Mouse (Mus musculus) frontal cortex, postnatal 14 days (tissue): ENCODE measurements around the gene Snrpc.
"Not testable (repeated sequence)": the region's sequence is repeated elsewhere in the genome, so short reads cannot be mapped to it uniquely, and the experiment has no call there.

Source experiments
- DNase-seq, 2 experiments: peaks; one replicate each; pipeline ENCODE4 v3.0.0; 2022; ENCODE audit warnings: low spot score in 2 of 2

The Snrpc gene

GRCm38 (mm10) chr17:27837850-27838249 lies at the start of gene Snrpc:
Snrpc (plus strand) TSS chr17:27838150.
- DNase-seq, result not testable (repeated sequence)

- DNase-seq, result no peak
These were observed 49.3 kb upstream of the Snrpc start for GRCm38 (mm10) chr17:27788456-27789172.

GRCm38 (mm10) chr17:27790015-27790414 lies 47.9 kb upstream of the Snrpc start:
- no peak for DNase-seq

GRCm38 (mm10) chr17:27790976-27791375 lies 47.0 kb upstream of the Snrpc start:
- DNase-seq, result no peak

- no peak for DNase-seq
These were observed 46.4 kb upstream of the Snrpc start for GRCm38 (mm10) chr17:27791556-27791955.

- DNase-seq, result no peak
These were observed 45.4 kb upstream of the Snrpc start for GRCm38 (mm10) chr17:27792516-27792915.

GRCm38 (mm10) chr17:27793144-27793543 lies 44.8 kb upstream of the Snrpc start:
- no peak for DNase-seq

- DNase-seq, result no peak
These were observed 41.2 kb upstream of the Snrpc start for GRCm38 (mm10) chr17:27796780-27797179.

DNA sequence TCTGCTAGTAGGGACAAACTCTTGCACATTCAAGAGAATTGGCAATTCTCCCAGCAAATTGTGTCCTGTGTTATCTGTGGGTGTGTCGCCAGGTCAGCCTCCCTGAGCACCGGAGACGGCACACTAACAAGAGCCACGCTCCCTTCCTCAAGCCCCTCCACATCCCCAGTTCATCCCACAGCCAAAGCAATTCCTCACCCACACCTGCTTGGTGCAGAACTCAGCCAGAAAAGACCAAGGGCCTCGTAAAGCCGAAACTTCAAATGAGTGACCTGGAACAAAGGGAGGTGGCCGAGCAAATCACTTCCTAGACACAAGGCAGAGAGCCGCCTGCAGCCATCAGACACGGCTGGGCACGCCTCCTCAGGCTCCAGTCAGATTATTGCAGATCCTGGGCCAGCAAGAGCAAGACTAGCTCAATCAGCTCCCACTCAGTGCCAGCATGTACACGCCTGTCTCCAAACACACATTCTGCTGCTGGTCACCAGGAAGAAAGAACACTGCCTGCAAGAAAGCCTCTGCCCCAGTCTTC lies 40.5 kb upstream of the Snrpc start:
- DNase-seq, result no peak

DNA sequence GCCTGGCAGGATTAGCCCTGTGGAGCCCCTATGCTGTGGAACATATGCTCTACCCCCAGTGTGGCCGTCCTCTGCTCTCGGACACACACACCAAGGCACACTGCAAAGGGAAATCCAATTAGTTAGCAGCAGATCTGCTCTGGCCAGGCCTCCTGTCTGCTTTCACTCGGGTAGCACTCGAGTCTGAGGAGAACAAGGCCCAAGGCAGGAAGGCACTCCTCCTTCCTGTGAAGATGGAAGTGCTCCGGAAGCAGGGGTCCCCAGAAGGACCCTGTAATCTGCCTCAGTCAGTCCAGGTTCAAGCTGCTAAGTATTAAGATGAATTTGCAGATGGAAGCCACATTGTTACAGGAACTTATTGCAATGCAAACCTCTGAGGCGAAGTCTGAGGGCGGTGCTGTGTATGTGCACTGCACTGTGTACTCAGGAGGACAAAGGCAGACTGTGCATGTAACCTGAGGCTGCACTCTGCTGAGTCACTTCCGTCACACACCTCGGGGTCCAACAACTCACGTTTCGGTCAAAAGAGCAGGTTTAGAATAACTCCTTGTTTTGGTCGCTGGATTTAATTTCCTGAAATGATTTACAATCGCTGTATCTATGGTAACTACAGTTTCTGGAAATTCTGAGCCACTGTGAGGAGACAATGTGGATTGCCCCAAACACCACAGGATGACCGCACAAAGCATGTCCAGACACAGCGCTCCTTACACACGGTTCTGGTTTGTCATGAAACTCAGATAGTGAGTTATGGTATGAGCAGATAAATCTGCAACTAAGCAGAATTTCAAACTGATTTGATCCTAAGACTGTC lies 38.0 kb upstream of the Snrpc start:
- DNase-seq, result no peak

DNA sequence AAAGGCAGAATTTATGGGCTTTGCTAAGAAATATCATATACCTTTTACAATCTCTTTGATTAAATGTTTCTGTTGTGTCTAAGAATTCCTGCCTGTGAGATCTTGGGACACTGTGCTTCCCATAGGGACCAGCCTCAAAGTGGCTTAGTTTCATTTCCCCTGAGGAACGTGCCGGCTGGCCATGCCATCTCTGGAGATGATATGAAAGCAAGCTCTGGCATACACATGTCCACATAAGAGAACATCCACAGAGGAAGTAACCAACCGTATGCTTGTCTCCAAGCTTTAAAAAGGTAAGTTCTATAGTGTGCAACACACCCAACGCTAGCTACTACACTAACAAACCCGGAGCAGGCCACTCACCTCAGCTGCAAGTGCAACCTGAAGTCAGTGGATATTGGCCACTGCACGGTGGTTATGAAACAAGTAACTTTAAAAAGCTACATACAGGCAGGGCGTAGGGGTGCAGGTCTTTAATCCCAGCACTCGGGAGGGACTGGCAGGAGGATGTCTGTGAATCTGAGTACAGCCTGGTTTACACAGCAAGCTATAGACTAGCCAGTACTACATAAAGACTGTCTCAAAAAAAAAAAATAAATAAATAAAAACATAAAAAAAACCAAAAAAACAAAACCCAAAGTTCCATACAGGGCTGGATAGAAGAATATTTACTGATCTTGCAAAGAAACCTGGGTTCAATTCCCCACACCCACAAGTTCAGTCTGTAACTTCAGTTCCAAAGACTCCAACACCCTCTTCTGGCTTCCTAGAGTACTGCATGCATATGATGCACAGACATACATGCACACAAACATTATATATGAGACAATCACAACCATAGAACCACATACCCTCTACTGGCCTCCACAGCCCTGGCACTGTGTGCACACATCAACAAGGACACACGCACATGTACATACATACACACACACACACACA lies 37.0 kb upstream of the Snrpc start:
- no peak for DNase-seq

GRCm38 (mm10) chr17:27803752-27804151 lies 34.2 kb upstream of the Snrpc start:
- no peak for DNase-seq

DNA sequence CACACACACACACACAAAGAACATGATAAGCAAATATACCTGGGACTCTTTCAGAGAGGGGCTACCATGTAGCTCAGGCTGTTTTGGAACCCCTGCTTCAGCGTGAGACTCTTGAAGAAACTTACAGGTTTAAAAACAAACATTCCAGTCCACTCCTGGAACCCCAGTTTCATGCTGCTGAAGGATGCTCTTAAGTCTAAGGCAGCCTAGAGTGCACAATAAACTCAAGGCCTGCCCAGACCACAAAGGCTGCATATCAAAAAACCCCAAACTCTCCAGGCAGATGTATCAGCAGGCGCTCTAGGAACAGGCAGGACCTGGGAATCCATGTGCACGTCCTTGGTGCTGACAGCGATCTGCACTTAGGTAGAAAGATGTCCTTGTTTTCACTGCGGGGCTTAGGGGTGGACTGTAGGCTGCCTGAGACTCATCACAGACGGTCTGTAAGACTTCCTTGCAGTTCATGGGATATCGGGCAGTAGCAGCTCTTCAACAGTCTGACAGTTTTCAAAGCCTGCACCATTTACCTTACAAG lies 33.7 kb upstream of the Snrpc start:
- DNase-seq, result no peak

GRCm38 (mm10) chr17:27804803-27805770 lies 32.9 kb upstream of the Snrpc start:
- DNase-seq, result no peak

DNA sequence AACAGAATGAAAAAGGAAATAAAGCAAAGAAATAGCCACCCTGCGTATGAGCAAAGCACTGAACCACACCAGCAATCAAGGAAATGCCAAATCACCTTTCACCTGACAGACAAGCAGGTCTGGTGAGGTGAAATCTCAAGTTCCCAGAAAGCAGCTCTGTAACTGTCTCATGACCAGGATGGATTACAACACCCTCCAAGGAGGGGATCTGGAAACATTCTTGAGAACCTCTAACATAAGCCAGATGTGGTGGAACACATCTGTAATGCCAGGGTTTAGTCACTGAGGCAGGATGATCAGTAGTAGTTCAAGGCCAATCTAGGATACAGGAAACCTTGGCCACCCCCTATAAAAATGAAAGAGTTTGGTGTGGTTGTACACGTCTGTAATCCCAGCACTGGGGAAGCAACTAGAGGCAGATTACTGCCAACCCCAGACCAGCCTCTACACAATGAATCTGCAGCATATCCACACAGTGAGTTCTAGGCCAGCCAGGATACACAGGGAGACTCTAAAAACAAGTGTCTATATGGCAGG lies 30.3 kb upstream of the Snrpc start:
- DNase-seq, result no peak

- no peak for DNase-seq
These were observed 27.2 kb upstream of the Snrpc start for GRCm38 (mm10) chr17:27810569-27811331.

- no peak for DNase-seq
These were observed 26.0 kb upstream of the Snrpc start for GRCm38 (mm10) chr17:27811980-27812379.

DNA sequence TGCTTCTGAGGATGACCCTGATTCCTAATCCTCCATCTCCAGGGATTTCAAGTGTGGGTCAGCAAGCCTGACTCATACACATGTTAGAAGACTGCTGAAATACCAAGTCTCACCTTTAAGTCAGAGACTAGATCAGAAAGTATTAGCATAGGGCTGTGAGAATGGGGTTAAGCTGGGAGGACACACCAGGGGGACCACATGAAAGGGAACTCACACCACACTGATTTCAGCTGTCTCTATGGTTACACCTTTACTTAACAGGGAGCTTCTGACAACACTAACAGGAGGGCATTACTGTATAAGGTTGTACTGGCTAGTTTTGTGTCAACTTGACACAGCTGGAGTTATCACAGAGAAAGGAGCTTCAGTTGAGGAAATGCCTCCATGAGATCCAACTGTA lies 23.3 kb upstream of the Snrpc start:
- DNase-seq, result no peak

DNA sequence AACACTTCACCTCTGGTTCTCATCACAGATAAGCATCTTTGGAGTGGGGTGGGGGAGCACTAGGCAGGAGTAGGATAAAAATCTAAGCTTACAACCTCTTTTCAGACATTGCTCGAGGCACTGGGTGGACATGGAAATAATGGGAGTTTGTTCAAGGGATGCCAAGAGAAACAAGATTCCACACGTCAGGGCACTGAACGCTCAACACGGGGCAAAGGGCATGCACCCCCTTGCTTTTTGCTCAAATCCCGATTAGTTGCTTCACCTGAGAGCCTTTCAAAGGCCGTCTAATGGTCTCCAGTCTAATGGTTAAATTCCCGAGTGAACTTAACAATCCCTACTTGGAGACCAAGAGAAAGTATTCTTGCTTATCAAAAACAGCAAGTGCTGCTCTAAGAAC lies 18.9 kb upstream of the Snrpc start:
- DNase-seq, result no peak
